Mouse (Mus musculus): Measurements from ENCODE around the gene Ergic1. TPM values are rescaled to one million over a fixed set of nuclear protein-coding genes. Genes with fewer than 3 reads are reported as not detected.

The Ergic1 gene
- polyA plus RNA-seq, 1 experiment from 2014 or later = 118 TPM

DNA sequence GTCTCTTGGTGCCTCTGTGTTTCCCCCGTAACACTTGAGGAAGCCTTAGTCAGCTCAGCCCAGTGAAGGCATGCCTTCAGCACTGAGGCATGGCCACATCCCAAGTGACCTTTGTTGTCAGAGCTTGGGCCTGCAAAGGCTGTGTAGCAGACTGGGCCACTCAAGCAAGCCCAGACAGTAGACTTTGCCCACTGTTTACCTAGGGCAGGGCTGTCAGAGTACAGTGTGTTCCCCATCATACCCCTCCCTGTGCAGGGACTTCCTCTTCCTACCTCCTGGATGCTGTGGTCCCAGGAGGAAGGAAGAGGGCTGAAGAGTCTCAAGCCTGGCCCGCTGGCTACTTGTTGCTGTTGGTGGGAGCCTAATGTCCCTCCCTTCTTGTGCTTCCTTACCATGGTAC, 55.4 kb downstream of the Ergic1 start:
- H3K27ac ChIP-seq (replicated peaks) = no peak overlapping the region
- no peak overlapping the region for H3K9ac ChIP-seq
- H3K4me3 ChIP-seq (replicated peaks) = no peak overlapping the region
- no peaks in the 10 kb centered on the region for H3K27me3 ChIP-seq
- H3K4me1 ChIP-seq = peaks cover 32% of the 10 kb centered on the region
- H3K4me2 ChIP-seq (replicated peaks) = no peak overlapping the region
- WGBS = 88% methylated on average over 2 of the region's 2 CpGs
- no peak for ATAC-seq (ENCODE audit: insufficient number of reproducible peaks, low FRiP score, low TSS enrichment, low read depth)
- H3K9me3 ChIP-seq (replicated peaks) = no peaks in the 10 kb centered on the region
- H3K36me3 ChIP-seq = peaks cover 29% of the 10 kb centered on the region

- no peak for ATAC-seq (ENCODE audit: insufficient number of reproducible peaks, low FRiP score, low TSS enrichment, low read depth)
- Histone ChIP-seq H3K4me1 (peaks cover 24% of the 10 kb centered on the region), H3K27me3 (no peaks in the 10 kb centered on the region), H3K4me2 (replicated peaks) (no peak overlapping the region), H3K27ac (replicated peaks) (no peak overlapping the region), H3K9me3 (replicated peaks) (no peaks in the 10 kb centered on the region), H3K36me3 (peaks cover 37% of the 10 kb centered on the region), H3K4me3 (replicated peaks) (no peak overlapping the region), H3K9ac (no peak overlapping the region)
- 87% methylated on average over 5 of the region's 5 CpGs for WGBS
These were observed 57.2 kb downstream of the Ergic1 start for GRCm38 (mm10) chr17:26618498-26618897.

DNA sequence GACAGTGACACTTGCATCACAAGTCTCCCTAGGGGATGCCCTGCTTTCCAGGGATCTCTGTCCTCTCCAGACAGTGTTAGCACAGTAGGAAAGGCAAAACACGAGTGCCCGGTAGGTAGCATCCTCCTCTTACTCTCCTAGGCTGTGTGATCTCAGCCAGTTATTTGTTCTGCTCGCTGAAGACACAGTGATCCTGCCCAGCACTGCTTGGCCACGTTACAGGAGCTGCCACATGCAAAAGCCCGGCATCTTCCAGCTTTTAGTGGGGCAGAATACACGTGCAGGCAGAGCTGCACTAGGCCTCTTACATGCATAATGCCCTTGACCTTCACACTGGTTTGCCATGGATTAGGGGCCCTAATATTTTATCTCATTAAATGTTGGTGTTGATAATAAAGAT, 58.3 kb downstream of the Ergic1 start:
- Histone ChIP-seq H3K9ac (no peak overlapping the region), H3K27me3 (no peaks in the 10 kb centered on the region), H3K4me3 (replicated peaks) (no peak overlapping the region), H3K36me3 (peaks cover 48% of the 10 kb centered on the region), H3K4me2 (replicated peaks) (no peak overlapping the region), H3K4me1 (peaks cover 13% of the 10 kb centered on the region), H3K9me3 (replicated peaks) (no peaks in the 10 kb centered on the region), H3K27ac (replicated peaks) (no peak overlapping the region)
- WGBS = 88% methylated on average over 6 of the region's 6 CpGs
- no peak for ATAC-seq (ENCODE audit: insufficient number of reproducible peaks, low FRiP score, low TSS enrichment, low read depth)

- Histone ChIP-seq H3K36me3 (peaks cover 55% of the 10 kb centered on the region), H3K27me3 (no peaks in the 10 kb centered on the region), H3K4me1 (peaks cover 8% of the 10 kb centered on the region), H3K9me3 (replicated peaks) (no peaks in the 10 kb centered on the region), H3K27ac (replicated peaks) (peak overlapping the region; percentile 69; the same call in 1 of the 2 replicates), H3K4me2 (replicated peaks) (no peak overlapping the region), H3K4me3 (replicated peaks) (no peak overlapping the region), H3K9ac (no peak overlapping the region)
- WGBS = 93% methylated on average over 6 of the region's 6 CpGs
- ATAC-seq (ENCODE audit: insufficient number of reproducible peaks, low FRiP score, low TSS enrichment, low read depth) = no peak
These were observed 59.0 kb downstream of the Ergic1 start for GRCm38 (mm10) chr17:26620292-26620691.

DNA sequence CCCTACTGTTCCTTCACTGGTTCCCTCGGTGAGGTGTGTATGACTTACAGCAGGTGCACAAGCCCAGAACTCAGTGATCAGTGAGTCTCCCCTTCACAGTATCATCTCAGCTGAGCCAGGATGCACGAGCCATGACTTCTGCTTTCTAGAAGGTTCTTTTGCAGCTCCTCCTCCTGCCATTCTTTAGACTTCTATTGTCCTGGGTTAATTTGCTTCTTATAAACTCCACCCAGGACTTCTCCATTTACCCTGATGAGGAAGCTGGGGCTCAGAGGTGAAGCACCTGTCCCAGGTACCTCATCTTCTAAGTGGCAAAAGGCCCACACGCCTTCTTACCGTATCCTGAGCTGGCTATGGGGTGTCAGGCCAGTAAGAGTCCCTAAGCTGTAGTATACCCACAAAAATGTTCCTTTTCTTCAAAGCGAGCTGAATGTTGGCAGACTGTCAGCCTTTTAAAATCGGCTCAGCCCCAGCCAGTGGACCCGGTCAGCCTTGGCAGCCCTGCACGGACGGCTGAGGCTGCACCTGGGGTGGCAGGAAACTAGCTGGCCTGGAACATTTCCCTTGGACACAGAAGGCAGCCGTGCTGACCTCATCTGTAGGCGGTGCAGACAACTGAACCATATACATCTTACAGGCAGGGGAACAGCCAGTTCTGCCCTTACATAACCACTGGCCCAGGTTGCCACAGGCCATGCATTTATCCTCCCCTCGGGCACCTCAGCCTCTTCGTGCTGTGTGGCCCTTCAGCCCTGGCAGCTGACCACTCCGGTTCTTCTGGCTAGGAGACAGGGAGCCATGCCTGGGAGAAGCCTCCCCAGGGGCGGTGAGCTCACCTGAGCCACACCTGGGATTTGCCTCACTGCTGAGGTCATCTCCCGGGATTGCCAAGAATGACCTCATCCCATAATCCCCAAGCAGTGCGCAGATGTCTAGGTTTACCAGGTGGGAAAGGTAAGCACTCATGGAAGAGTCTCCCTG, 59.8 kb downstream of the Ergic1 start:
- H3K27me3 ChIP-seq = no peaks in the 10 kb centered on the region
- no peak overlapping the region for H3K4me3 ChIP-seq (replicated peaks)
- H3K4me1 ChIP-seq = peaks cover 8% of the 10 kb centered on the region
- 81% methylated on average over 17 of the region's 17 CpGs for WGBS
- no peaks in the 10 kb centered on the region for H3K9me3 ChIP-seq (replicated peaks)
- H3K4me2 ChIP-seq (replicated peaks) = no peak overlapping the region
- peaks cover 61% of the 10 kb centered on the region for H3K36me3 ChIP-seq
- peak overlapping the region; percentile 69 for H3K27ac ChIP-seq (replicated peaks)
- H3K9ac ChIP-seq = no peak overlapping the region
- peak; percentile 68; the same call in 1 of the 2 replicates for ATAC-seq (ENCODE audit: insufficient number of reproducible peaks, low FRiP score, low TSS enrichment, low read depth)

GRCm38 (mm10) chr17:26621912-26622311, 60.6 kb downstream of the Ergic1 start:
- no peak overlapping the region for H3K4me2 ChIP-seq (replicated peaks)
- no peaks in the 10 kb centered on the region for H3K27me3 ChIP-seq
- peaks cover 8% of the 10 kb centered on the region for H3K4me1 ChIP-seq
- no peak overlapping the region for H3K9ac ChIP-seq
- H3K4me3 ChIP-seq (replicated peaks) = no peak overlapping the region
- H3K36me3 ChIP-seq = peaks cover 64% of the 10 kb centered on the region
- no peak for ATAC-seq (ENCODE audit: insufficient number of reproducible peaks, low FRiP score, low TSS enrichment, low read depth)
- 87% methylated on average over 5 of the region's 5 CpGs for WGBS
- no peaks in the 10 kb centered on the region for H3K9me3 ChIP-seq (replicated peaks)
- H3K27ac ChIP-seq (replicated peaks) = 0 out of 2 replicates have a peak overlapping the region, but pooled peaks have one; percentile 69

DNA sequence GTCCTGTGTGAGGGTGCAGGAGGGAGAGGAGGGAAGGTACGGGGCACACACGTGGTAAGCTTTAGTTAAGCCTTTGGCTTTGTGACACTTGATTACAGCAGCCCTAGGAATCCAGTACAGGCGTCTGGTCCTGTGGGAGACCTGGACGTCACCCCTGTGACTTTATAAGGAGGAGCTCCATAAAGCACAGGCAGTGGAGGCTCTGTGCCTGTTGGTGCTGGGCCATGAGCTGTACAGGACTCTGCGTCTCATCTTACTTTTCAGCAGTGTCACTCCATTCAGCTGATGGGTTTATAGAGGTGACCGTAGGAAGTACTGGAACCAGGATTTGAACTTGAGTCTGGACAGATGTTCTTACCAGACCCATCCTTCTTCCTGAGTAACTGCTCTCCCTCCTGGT, 62.7 kb downstream of the Ergic1 start:
- Histone ChIP-seq H3K9me3 (replicated peaks) (no peaks in the 10 kb centered on the region), H3K9ac (no peak overlapping the region), H3K27ac (replicated peaks) (no peak overlapping the region), H3K36me3 (peaks cover 60% of the 10 kb centered on the region), H3K4me1 (peaks cover 8% of the 10 kb centered on the region), H3K27me3 (no peaks in the 10 kb centered on the region), H3K4me2 (replicated peaks) (no peak overlapping the region), H3K4me3 (replicated peaks) (no peak overlapping the region)
- 85% methylated on average over 6 of the region's 6 CpGs for WGBS
- ATAC-seq (ENCODE audit: insufficient number of reproducible peaks, low FRiP score, low TSS enrichment, low read depth) = no peak

DNA sequence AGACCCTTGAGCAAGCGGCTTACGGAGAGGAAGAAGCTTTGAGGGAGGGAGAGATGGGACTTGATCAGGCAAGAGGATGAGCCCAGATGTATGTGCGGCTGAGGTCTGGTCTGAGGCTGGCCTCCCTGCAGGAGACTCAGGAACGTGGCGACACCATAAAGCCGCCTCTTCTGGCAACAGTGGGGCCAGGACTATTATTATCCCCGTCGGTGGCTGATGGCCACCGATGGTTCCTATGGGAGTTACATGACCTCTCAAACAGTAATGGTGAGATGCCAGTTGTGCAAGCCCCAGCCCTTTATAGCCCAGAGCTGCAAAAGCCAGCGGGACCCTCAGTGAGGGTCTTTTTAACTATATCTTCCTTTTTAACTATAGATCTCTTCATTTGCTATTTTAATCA, 63.7 kb downstream of the Ergic1 start:
- H3K27ac ChIP-seq (replicated peaks) = no peak overlapping the region
- H3K4me1 ChIP-seq = peaks cover 8% of the 10 kb centered on the region
- 84% methylated on average over 10 of the region's 10 CpGs for WGBS
- H3K4me2 ChIP-seq (replicated peaks) = no peak overlapping the region
- H3K27me3 ChIP-seq = no peaks in the 10 kb centered on the region
- H3K9ac ChIP-seq = no peak overlapping the region
- H3K36me3 ChIP-seq = peaks cover 65% of the 10 kb centered on the region
- no peak overlapping the region for H3K4me3 ChIP-seq (replicated peaks)
- H3K9me3 ChIP-seq (replicated peaks) = no peaks in the 10 kb centered on the region
- ATAC-seq (ENCODE audit: insufficient number of reproducible peaks, low FRiP score, low TSS enrichment, low read depth) = no peak

DNA sequence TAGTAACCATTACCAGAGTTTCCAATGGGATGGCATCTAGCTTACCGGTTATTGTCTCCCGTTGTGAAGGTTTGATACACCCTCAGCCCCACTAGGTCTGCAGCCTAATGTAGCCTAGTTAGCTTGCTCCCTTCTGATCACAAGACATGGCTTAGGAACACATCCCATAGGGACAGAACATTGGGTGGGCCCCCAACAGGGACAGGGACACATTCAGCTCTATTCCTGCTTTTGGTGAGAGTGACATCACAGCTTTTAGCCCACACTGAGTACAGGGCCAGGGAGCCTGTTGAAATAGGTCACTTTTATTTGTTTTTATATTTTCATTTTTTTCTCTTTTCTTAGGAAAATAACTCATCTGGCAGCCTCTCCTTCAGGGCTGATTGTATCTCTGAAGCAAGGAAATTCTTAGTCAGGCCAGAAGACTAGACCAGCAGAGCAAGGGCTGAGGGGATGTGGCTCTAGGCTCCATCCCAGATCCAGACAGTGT, 64.3 kb downstream of the Ergic1 start:
- no peak overlapping the region for H3K27ac ChIP-seq (replicated peaks)
- H3K4me3 ChIP-seq (replicated peaks) = no peak overlapping the region
- no peaks in the 10 kb centered on the region for H3K9me3 ChIP-seq (replicated peaks)
- H3K27me3 ChIP-seq = no peaks in the 10 kb centered on the region
- H3K4me1 ChIP-seq = peaks cover 8% of the 10 kb centered on the region
- 95% methylated on average over 2 of the region's 2 CpGs for WGBS
- no peak overlapping the region for H3K4me2 ChIP-seq (replicated peaks)
- H3K36me3 ChIP-seq = peaks cover 69% of the 10 kb centered on the region
- H3K9ac ChIP-seq = no peak overlapping the region
- no peak for ATAC-seq (ENCODE audit: insufficient number of reproducible peaks, low FRiP score, low TSS enrichment, low read depth)

- Histone ChIP-seq H3K4me2 (replicated peaks) (no peak overlapping the region), H3K4me1 (no peaks in the 10 kb centered on the region), H3K9me3 (replicated peaks) (no peaks in the 10 kb centered on the region), H3K36me3 (peaks cover 77% of the 10 kb centered on the region), H3K9ac (no peak overlapping the region), H3K27ac (replicated peaks) (no peak overlapping the region), H3K4me3 (replicated peaks) (no peak overlapping the region), H3K27me3 (no peaks in the 10 kb centered on the region)
- 87% methylated on average over 6 of the region's 6 CpGs for WGBS
- no peak for ATAC-seq (ENCODE audit: insufficient number of reproducible peaks, low FRiP score, low TSS enrichment, low read depth)
These were observed 67.2 kb downstream of the Ergic1 start for GRCm38 (mm10) chr17:26628479-26628878.

DNA sequence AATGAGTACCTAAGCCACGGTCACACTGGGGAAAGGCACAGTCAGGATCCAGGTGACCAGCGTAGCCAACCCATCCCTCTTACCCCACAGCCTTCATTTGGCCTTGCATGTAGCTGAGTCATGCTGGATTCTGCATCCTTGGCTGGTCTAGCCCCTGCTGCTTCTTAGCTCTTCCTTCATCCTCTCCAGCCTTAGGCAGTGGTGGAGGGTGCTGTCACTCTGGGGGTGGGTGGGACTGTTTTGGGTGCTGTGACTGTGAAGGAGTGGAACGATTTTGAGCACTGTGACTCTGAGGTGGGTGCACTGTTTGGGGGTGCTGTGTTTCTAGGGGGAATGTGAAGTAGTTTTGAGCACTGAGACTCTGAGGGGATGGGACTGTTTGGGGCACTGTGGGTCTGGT, 67.6 kb downstream of the Ergic1 start:
- H3K9ac ChIP-seq = no peak overlapping the region
- H3K27me3 ChIP-seq = no peaks in the 10 kb centered on the region
- H3K4me2 ChIP-seq (replicated peaks) = no peak overlapping the region
- no peak for ATAC-seq (ENCODE audit: insufficient number of reproducible peaks, low FRiP score, low TSS enrichment, low read depth)
- 87% methylated on average over 3 of the region's 3 CpGs for WGBS
- H3K36me3 ChIP-seq = peaks cover 75% of the 10 kb centered on the region
- H3K4me1 ChIP-seq = no peaks in the 10 kb centered on the region
- H3K9me3 ChIP-seq (replicated peaks) = no peaks in the 10 kb centered on the region
- H3K4me3 ChIP-seq (replicated peaks) = no peak overlapping the region
- no peak overlapping the region for H3K27ac ChIP-seq (replicated peaks)

Data from embryonic facial prominence, embryonic 15.5 days (tissue).